Mouse (Mus musculus): Measurements from ENCODE around the gene Emc8. TPM values are rescaled to one million over a fixed set of nuclear protein-coding genes. Genes with fewer than 3 reads are reported as not detected.

The Emc8 gene
- 43.9 and 57.1 TPM in 2 replicates for polyA plus RNA-seq (2012; rRNA removed)

DNA sequence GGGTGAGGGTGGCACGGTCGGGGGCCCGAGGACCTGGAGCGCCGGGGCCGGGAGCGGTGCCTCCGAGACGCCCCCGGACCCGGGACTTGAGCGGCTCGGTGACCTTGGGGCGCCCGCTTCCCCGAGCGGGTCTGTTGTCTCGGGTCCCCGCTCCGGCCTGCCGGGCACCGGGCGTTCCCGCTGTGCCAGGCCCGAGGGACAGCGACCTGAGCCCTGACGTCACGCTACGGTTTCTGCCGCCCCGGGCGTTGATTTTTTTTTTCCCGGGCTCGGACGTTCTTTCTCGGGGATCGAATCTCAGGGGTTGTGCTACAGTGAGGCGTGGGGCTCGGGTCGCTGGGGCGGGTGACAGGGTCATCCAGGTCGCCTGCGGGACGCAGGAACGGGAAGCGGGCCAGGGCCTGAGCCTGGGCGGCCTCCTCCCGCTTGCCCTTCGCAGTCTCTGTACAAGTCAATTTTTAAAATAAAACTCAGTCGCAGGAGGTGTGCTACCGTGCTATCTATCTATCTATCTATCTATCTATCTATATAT is at the start of gene Emc8:
Gene Emc8 (minus strand): TSS at position 200 of the 532 bp plus-strand sequence.

DNA sequence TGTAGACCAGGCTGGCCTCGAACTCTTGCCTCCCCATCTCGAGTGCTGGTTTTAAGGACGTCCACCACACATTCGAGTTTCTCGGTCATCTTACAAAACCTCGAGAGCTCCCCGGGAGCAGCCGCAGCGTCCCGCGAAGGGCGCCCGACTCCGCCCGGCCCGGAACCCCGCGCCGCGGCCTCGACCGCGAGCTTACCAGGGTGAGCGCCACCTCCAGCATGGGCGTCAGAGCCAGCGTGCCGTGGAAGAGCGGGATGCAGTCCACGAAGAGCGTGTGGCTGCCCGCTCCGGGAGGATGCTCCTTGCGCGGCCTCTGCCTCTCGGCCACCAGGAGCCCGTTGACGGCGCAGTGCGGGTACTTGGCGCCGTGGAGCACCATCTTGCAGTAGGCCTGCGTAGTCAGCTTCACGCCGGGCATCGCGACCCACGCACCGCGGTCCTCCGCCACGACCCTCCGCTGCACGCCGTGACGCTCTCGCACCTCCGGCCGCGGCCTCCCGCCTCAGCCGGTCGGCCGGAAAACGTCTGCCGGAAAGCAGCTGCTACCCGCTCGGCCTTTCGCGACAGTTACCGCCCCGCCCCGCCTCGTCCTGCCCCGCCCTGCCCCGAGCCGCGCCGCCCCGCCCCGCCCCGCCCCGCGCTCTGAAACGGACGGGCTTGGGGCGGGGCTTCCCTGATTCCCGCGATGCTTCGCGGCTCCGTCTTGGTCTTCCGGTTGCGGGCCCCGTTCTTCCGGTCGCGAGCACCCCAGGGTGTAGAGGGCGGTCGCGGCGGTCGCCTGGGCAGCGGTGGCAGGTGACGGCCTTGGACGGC is 606 bp downstream of the Emc8 start, which contains the start of the genes Gm27021 and Cox4i1:
Gene Gm27021 (minus strand): TSS at position 519 of the 813 bp plus-strand sequence.
Gene Cox4i1 (plus strand): TSS at position 662 of the 813 bp plus-strand sequence.

DNA sequence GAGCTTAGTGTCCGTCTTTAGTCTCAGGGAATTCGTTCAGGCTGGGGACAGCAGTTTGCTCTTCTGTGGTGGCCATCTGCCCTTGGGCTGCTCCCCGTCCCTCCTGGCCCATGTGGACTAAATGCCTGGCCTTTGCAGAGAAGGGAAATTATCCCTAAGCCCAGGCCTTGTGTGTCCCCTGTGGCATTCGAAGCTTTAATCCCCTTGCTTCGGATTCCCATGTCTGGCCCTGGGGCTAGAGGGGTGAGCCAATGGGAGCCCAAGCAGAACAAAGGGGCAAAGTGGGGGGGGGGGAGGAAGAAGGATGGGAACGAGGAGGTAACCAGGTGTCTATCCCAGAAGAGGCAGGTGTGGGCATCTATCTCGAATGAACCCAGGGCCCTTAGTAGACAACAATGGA is 20.8 kb downstream of the Emc8 start, which contains the start of gene 1190005I06Rik:
Gene 1190005I06Rik (minus strand): TSS at position 101 of the 400 bp plus-strand sequence.

Other genes starting within 250 kb of the Emc8 start
- gene Gins2, start 79.3 kb downstream of the Emc8 start, polyA plus RNA-seq (2012; rRNA removed): 8.4 and 9.8 TPM in 2 replicates
- gene 1190005I06Rik, start 20.9 kb downstream of the Emc8 start, polyA plus RNA-seq (2012; rRNA removed): 4.8 and 15.9 TPM in 2 replicates
- gene Gm27021, start 494 bp downstream of the Emc8 start, polyA plus RNA-seq (2012; rRNA removed): 5.9 TPM in 1 of 2 replicates, not detected in the other
- 478 and 558 TPM in 2 replicates for gene Cox4i1, start 351 bp downstream of the Emc8 start, polyA plus RNA-seq (2012; rRNA removed)
- gene Irf8, start 67.8 kb upstream of the Emc8 start, polyA plus RNA-seq (2012; rRNA removed): 4.8 and 7.8 TPM in 2 replicates

Measured in stomach, adult 2 months (tissue).